Mouse (Mus musculus): ENCODE measurements around the gene Wdr62. TPM values are rescaled to one million over a fixed set of nuclear protein-coding genes. Genes with fewer than 3 reads are reported as not detected.
A peak's percentile ranks its signal among the peaks of the same experiment; 100 is the strongest.
"Not testable (repeated sequence)": the region's sequence is repeated elsewhere in the genome, so short reads cannot be mapped to it uniquely, and the experiment has no call there.

The Wdr62 gene
- total and polyA plus RNA-seq, 2 experiments from 2014 or later = 3.2 to 3.4 TPM

GRCm38 (mm10) chr7:30217277-30217676 is 62.9 kb downstream of the Wdr62 start:
- Histone ChIP-seq H3K27me3 (ENCODE audit: control insufficient read depth, insufficient read depth, low read length) (no peaks in the 10 kb centered on the region), H3K36me3 (replicated peaks; ENCODE audit: control insufficient read depth, insufficient read depth, low read length) (no peaks in the 10 kb centered on the region), H3K4me3 (ENCODE audit: low read depth, low read length) (no peak overlapping the region), H3K27ac (ENCODE audit: low read depth) (no peak overlapping the region), H3K9me3 (replicated peaks; ENCODE audit: control insufficient read depth, low read length) (no peaks in the 10 kb centered on the region), H3K9ac (replicated peaks; ENCODE audit: low read depth, low read length) (no peak overlapping the region), H3K4me2 (ENCODE audit: low read depth, low read length) (no peak overlapping the region), H3K4me1 (ENCODE audit: control insufficient read depth, insufficient read depth) (0 out of 2 replicates have a peak, but pooled peaks cover 9% of the 10 kb centered on the region)
- no peak for ATAC-seq (ENCODE audit: insufficient read depth, low read depth)
- DNase-seq (ENCODE audit: low spot score) = no peak
- no peak for TF ChIP-seq EP300 (IDR thresholded peaks at IDR 0.05; ENCODE audit: low read depth)
- no peak for TF ChIP-seq CTCF (IDR thresholded peaks at IDR 0.05; ENCODE audit: low read depth)
- WGBS = 70% methylated on average over 2 of the region's 2 CpGs

DNA sequence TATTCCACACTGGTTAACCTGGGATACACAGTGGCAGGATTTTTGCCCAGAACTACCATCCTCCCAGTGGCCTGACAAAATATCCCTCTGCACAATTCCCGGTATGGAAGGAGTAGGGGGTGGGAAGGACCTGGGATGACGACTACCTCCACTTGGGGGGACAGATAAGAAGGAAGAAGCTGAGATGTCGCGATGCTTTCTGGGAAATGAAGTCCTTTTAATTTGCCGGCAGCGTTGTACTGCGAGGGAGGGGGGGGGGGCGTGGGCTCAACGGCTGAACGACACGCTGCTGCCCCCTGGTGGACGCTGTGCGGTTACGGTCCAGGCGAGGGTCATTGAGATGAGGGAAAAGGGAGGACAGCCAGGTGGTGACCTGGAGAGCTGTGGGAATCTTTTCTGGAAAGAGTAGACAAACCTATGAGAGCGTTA is 63.5 kb downstream of the Wdr62 start:
- ATAC-seq (ENCODE audit: insufficient read depth, low read depth) = peak; percentile 71
- Histone ChIP-seq H3K27me3 (ENCODE audit: control insufficient read depth, insufficient read depth, low read length) (no peaks in the 10 kb centered on the region), H3K36me3 (replicated peaks; ENCODE audit: control insufficient read depth, insufficient read depth, low read length) (no peaks in the 10 kb centered on the region), H3K9me3 (replicated peaks; ENCODE audit: control insufficient read depth, low read length) (no peaks in the 10 kb centered on the region), H3K27ac (ENCODE audit: low read depth) (no peak overlapping the region), H3K9ac (replicated peaks; ENCODE audit: low read depth, low read length) (no peak overlapping the region), H3K4me1 (ENCODE audit: control insufficient read depth, insufficient read depth) (0 out of 2 replicates have a peak, but pooled peaks cover 9% of the 10 kb centered on the region), H3K4me3 (ENCODE audit: low read depth, low read length) (no peak overlapping the region), H3K4me2 (ENCODE audit: low read depth, low read length) (peak overlapping the region; percentile 39; the same call in 1 of the 2 replicates)
- under 1% methylated on average over 16 of the region's 16 CpGs for WGBS
- DNase-seq (ENCODE audit: low spot score) = peak; percentile 82
- peak; percentile 98 for TF ChIP-seq CTCF (IDR thresholded peaks at IDR 0.05; ENCODE audit: low read depth)
- TF ChIP-seq EP300 (IDR thresholded peaks at IDR 0.05; ENCODE audit: low read depth) = no peak

DNA sequence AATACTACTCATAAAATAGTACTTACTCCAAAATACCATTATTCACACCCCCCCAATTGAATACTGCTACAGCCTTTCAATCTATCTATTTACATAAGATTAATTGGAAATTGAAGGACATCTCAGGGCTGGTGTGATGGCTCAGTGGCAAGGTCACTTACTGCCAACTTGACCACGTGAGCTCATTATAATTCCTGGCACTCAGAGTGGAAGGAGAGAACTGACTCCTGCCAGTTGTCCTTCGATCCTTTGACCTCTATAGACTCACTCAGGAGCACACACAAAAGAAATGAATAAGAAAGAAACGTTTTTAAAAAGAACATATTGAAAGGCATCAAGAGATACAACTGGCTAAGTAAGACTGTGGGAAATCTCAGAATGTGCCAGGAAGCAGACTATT is 64.3 kb downstream of the Wdr62 start:
- WGBS = 78% methylated on average over 3 of the region's 3 CpGs
- H3K4me1 ChIP-seq (ENCODE audit: control insufficient read depth, insufficient read depth) = 0 out of 2 replicates have a peak, but pooled peaks cover 9% of the 10 kb centered on the region
- H3K4me3 ChIP-seq (ENCODE audit: low read depth, low read length) = no peak overlapping the region
- H3K27me3 ChIP-seq (ENCODE audit: control insufficient read depth, insufficient read depth, low read length) = no peaks in the 10 kb centered on the region
- DNase-seq (ENCODE audit: low spot score) = no peak
- H3K36me3 ChIP-seq (replicated peaks; ENCODE audit: control insufficient read depth, insufficient read depth, low read length) = no peaks in the 10 kb centered on the region
- no peak for ATAC-seq (ENCODE audit: insufficient read depth, low read depth)
- no peak overlapping the region for H3K27ac ChIP-seq (ENCODE audit: low read depth)
- H3K4me2 ChIP-seq (ENCODE audit: low read depth, low read length) = no peak overlapping the region
- no peak overlapping the region for H3K9ac ChIP-seq (replicated peaks; ENCODE audit: low read depth, low read length)
- no peak for TF ChIP-seq CTCF (IDR thresholded peaks at IDR 0.05; ENCODE audit: low read depth)
- no peak for TF ChIP-seq EP300 (IDR thresholded peaks at IDR 0.05; ENCODE audit: low read depth)
- H3K9me3 ChIP-seq (replicated peaks; ENCODE audit: control insufficient read depth, low read length) = no peaks in the 10 kb centered on the region

- DNase-seq (ENCODE audit: low spot score) (no peak), ATAC-seq (ENCODE audit: insufficient read depth, low read depth) (no peak)
- Histone ChIP-seq H3K4me1 (ENCODE audit: control insufficient read depth, insufficient read depth) (no peaks in the 10 kb centered on the region), H3K4me3 (ENCODE audit: low read depth, low read length) (no peak overlapping the region), H3K36me3 (replicated peaks; ENCODE audit: control insufficient read depth, insufficient read depth, low read length) (no peaks in the 10 kb centered on the region), H3K27me3 (ENCODE audit: control insufficient read depth, insufficient read depth, low read length) (no peaks in the 10 kb centered on the region), H3K9me3 (replicated peaks; ENCODE audit: control insufficient read depth, low read length) (no peaks in the 10 kb centered on the region), H3K9ac (replicated peaks; ENCODE audit: low read depth, low read length) (no peak overlapping the region), H3K27ac (ENCODE audit: low read depth) (no peak overlapping the region), H3K4me2 (ENCODE audit: low read depth, low read length) (no peak overlapping the region)
- WGBS = 68% methylated on average over 3 of the region's 3 CpGs
- TF ChIP-seq EP300 (IDR thresholded peaks at IDR 0.05; ENCODE audit: low read depth) = no peak
- no peak for TF ChIP-seq CTCF (IDR thresholded peaks at IDR 0.05; ENCODE audit: low read depth)
These were observed 66.3 kb downstream of the Wdr62 start for GRCm38 (mm10) chr7:30213881-30214280.

GRCm38 (mm10) chr7:30211025-30211424 is 69.2 kb downstream of the Wdr62 start:
- Histone ChIP-seq H3K36me3 (replicated peaks; ENCODE audit: control insufficient read depth, insufficient read depth, low read length) (no peaks in the 10 kb centered on the region), H3K9ac (replicated peaks; ENCODE audit: low read depth, low read length) (no peak overlapping the region), H3K4me3 (ENCODE audit: low read depth, low read length) (no peak overlapping the region), H3K4me1 (ENCODE audit: control insufficient read depth, insufficient read depth) (no peaks in the 10 kb centered on the region), H3K27ac (ENCODE audit: low read depth) (no peak overlapping the region), H3K4me2 (ENCODE audit: low read depth, low read length) (no peak overlapping the region), H3K27me3 (ENCODE audit: control insufficient read depth, insufficient read depth, low read length) (no peaks in the 10 kb centered on the region), H3K9me3 (replicated peaks; ENCODE audit: control insufficient read depth, low read length) (no peaks in the 10 kb centered on the region)
- WGBS = 28% methylated on average over 4 of the region's 4 CpGs
- ATAC-seq (ENCODE audit: insufficient read depth, low read depth) (no peak), DNase-seq (ENCODE audit: low spot score) (no peak)
- TF ChIP-seq EP300 (IDR thresholded peaks at IDR 0.05; ENCODE audit: low read depth) (no peak), CTCF (IDR thresholded peaks at IDR 0.05; ENCODE audit: low read depth) (no peak)

DNA sequence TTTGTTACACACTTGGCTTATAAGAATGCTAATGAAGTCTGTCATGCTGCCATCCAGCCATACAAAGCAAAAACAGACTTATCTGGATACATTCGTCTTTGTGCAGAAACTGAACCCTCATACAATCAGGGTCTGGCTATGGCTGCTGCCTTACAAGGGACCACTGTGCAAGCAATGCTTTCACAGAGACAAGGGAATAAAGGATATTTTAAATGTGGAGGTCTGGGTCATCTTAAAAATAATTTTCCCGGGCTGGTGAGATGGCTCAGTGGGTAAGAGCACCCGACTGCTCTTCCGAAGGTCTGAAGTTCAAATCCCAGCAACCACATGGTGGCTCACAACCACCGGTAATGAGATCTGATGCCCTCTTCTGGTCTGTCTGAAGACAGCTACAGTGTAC is 73.9 kb downstream of the Wdr62 start:
- not testable (repeated sequence) for H3K36me3 ChIP-seq (replicated peaks; ENCODE audit: control insufficient read depth, insufficient read depth, low read length); DNase-seq (ENCODE audit: low spot score); H3K27ac ChIP-seq (ENCODE audit: low read depth); H3K4me2 ChIP-seq (ENCODE audit: low read depth, low read length); H3K9me3 ChIP-seq (replicated peaks; ENCODE audit: control insufficient read depth, low read length); ATAC-seq (ENCODE audit: insufficient read depth, low read depth); H3K9ac ChIP-seq (replicated peaks; ENCODE audit: low read depth, low read length); H3K4me1 ChIP-seq (ENCODE audit: control insufficient read depth, insufficient read depth); H3K4me3 ChIP-seq (ENCODE audit: low read depth, low read length); H3K27me3 ChIP-seq (ENCODE audit: control insufficient read depth, insufficient read depth, low read length)
- WGBS = 49% methylated on average over 5 of the region's 5 CpGs
